Mouse (Mus musculus): ENCODE results near the gene Dgcr2.

DNA sequence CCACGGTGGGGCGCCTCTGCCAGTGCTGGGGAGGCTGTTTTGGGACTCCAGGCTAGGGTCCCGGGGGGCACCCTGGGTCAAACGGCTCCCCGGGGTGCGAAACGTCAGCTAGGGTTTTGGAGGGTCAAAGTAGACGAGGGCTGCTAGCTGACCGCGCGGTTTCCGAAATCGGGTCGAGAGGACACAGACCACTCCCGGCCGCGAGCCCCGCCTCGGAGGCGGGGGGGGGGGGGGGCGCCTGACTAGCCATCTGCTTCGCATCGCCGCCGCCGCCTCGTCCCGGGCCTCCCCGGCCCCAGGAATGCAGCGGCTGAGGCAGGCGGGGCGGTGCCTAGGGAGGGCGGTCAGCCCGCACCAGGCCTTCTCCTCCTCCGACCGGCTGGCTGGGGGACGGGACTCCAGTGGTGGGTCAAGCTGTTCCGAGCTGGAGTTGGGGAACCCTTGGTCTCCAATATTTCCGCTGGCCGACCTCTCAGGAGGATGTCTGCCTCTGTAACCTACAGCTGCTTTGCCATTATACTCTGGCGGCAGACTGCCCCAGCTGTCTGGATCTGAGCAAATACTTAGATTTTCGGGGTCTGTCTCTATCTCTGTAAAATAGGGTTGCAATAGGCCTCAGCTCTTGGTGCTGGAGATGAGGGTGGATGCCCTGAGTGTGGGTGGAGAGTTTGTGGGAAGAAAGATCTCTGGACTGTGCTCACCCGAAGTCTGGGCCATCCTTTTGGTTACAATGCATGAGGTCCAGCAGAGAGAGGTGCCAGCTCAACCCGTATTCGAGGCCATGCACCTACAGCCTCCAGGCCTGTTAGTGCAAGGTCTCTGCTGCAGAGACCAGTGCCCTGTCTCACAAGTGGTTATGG is 99.8 kb downstream of the Dgcr2 start:
- TF ChIP-seq CTCF (IDR thresholded peaks at IDR 0.05; ENCODE audit: low read depth, low read length) = no peak
- no peak for TF ChIP-seq POLR2A (IDR thresholded peaks at IDR 0.05; ENCODE audit: extremely low read depth, insufficient read depth, low read length)
